Mouse (Mus musculus): ENCODE measurements at regions not wholly inside any gene's neighbourhood (a gene's known extent, or its start where the extent isn't known, plus 50 kb on each side); places are given as distances from the start of the nearest gene placed in this dataset.

- DNase-seq (no peak), ATAC-seq (no peak)
- no peak overlapping the region for H3K27ac ChIP-seq (ENCODE audit: low read depth, low read length)
- 28% methylated on average over 8 of the region's 8 CpGs for WGBS
- H3K4me1 ChIP-seq (ENCODE audit: insufficient read depth): no peaks in the 10 kb centered on the region
- no peaks in the 10 kb centered on the region for H3K27me3 ChIP-seq (ENCODE audit: insufficient read depth, low read length)
- no peak for TF ChIP-seq CTCF (IDR thresholded peaks at IDR 0.05; ENCODE audit: low read depth)
- no peak overlapping the region for H3K4me2 ChIP-seq (ENCODE audit: low read depth)
- no peaks in the 10 kb centered on the region for H3K9me3 ChIP-seq (ENCODE audit: low read length)
- no peak overlapping the region for H3K9ac ChIP-seq
- no peaks in the 10 kb centered on the region for H3K36me3 ChIP-seq (ENCODE audit: insufficient read depth)
- H3K4me3 ChIP-seq (ENCODE audit: low read depth, low read length): no peak overlapping the region
These were observed 271.2 kb upstream of the Ptbp2 start for GRCm38 (mm10) chr3:120055216-120056154.

GRCm38 (mm10) chr3:120047238-120047637 is 263.0 kb upstream of the Ptbp2 start:
- no peak overlapping the region for H3K4me3 ChIP-seq (ENCODE audit: low read depth, low read length)
- no peak overlapping the region for H3K9ac ChIP-seq
- TF ChIP-seq CTCF (IDR thresholded peaks at IDR 0.05; ENCODE audit: low read depth): no peak
- no peaks in the 10 kb centered on the region for H3K9me3 ChIP-seq (ENCODE audit: low read length)
- H3K4me2 ChIP-seq (ENCODE audit: low read depth): no peak overlapping the region
- no peak overlapping the region for H3K27ac ChIP-seq (ENCODE audit: low read depth, low read length)
- no peaks in the 10 kb centered on the region for H3K36me3 ChIP-seq (ENCODE audit: insufficient read depth)
- 99% methylated on average over 3 of the region's 3 CpGs for WGBS
- ATAC-seq (no peak), DNase-seq (no peak)
- no peaks in the 10 kb centered on the region for H3K4me1 ChIP-seq (ENCODE audit: insufficient read depth)
- H3K27me3 ChIP-seq (ENCODE audit: insufficient read depth, low read length): no peaks in the 10 kb centered on the region

GRCm38 (mm10) chr3:120037526-120037925 is 253.3 kb upstream of the Ptbp2 start:
- Histone ChIP-seq H3K4me2 (ENCODE audit: low read depth) (no peak overlapping the region), H3K9me3 (ENCODE audit: low read length) (no peaks in the 10 kb centered on the region), H3K27me3 (ENCODE audit: insufficient read depth, low read length) (no peaks in the 10 kb centered on the region), H3K36me3 (ENCODE audit: insufficient read depth) (no peaks in the 10 kb centered on the region), H3K4me3 (ENCODE audit: low read depth, low read length) (no peak overlapping the region), H3K27ac (ENCODE audit: low read depth, low read length) (no peak overlapping the region), H3K9ac (no peak overlapping the region), H3K4me1 (ENCODE audit: insufficient read depth) (no peaks in the 10 kb centered on the region)
- DNase-seq (no peak), ATAC-seq (no peak)
- WGBS: 93% methylated on average over 3 of the region's 3 CpGs
- TF ChIP-seq CTCF (IDR thresholded peaks at IDR 0.05; ENCODE audit: low read depth): no peak

GRCm38 (mm10) chr3:120019826-120020683 is 235.8 kb upstream of the Ptbp2 start:
- Histone ChIP-seq H3K4me1 (ENCODE audit: insufficient read depth) (no peaks in the 10 kb centered on the region; the same call in 1 of the 2 replicates), H3K4me3 (ENCODE audit: low read depth, low read length) (no peak overlapping the region), H3K27ac (ENCODE audit: low read depth, low read length) (peak overlapping the region; percentile 15; the same call in 1 of the 2 replicates), H3K9me3 (ENCODE audit: low read length) (no peaks in the 10 kb centered on the region), H3K27me3 (ENCODE audit: insufficient read depth, low read length) (no peaks in the 10 kb centered on the region), H3K9ac (no peak overlapping the region), H3K36me3 (ENCODE audit: insufficient read depth) (no peaks in the 10 kb centered on the region), H3K4me2 (ENCODE audit: low read depth) (peak overlapping the region; percentile 8; the same call in 1 of the 2 replicates)
- DNase-seq: peak; percentile 17
- TF ChIP-seq CTCF (IDR thresholded peaks at IDR 0.05; ENCODE audit: low read depth): no peak
- peak; percentile 61; the same call in 1 of the 2 replicates for ATAC-seq
- 33% methylated on average over 10 of the region's 10 CpGs for WGBS

- Histone ChIP-seq H3K4me1 (ENCODE audit: insufficient read depth) (peaks cover 5% of the 10 kb centered on the region; the same call in 1 of the 2 replicates), H3K4me3 (ENCODE audit: low read depth, low read length) (no peak overlapping the region), H3K9me3 (ENCODE audit: low read length) (no peaks in the 10 kb centered on the region), H3K36me3 (ENCODE audit: insufficient read depth) (no peaks in the 10 kb centered on the region), H3K9ac (no peak overlapping the region), H3K27me3 (ENCODE audit: insufficient read depth, low read length) (no peaks in the 10 kb centered on the region), H3K27ac (ENCODE audit: low read depth, low read length) (no peak overlapping the region), H3K4me2 (ENCODE audit: low read depth) (no peak overlapping the region)
- WGBS: 93% methylated on average over 7 of the region's 7 CpGs
- ATAC-seq (no peak), DNase-seq (no peak)
- no peak for TF ChIP-seq CTCF (IDR thresholded peaks at IDR 0.05; ENCODE audit: low read depth)
These were observed 231.1 kb upstream of the Ptbp2 start for GRCm38 (mm10) chr3:120015376-120015775.

- H3K36me3 ChIP-seq (ENCODE audit: insufficient read depth): no peaks in the 10 kb centered on the region
- no peaks in the 10 kb centered on the region for H3K27me3 ChIP-seq (ENCODE audit: insufficient read depth, low read length)
- H3K27ac ChIP-seq (ENCODE audit: low read depth, low read length): no peak overlapping the region
- no peak for DNase-seq
- H3K4me3 ChIP-seq (ENCODE audit: low read depth, low read length): no peak overlapping the region
- ATAC-seq: no peak
- no peak for TF ChIP-seq CTCF (IDR thresholded peaks at IDR 0.05; ENCODE audit: low read depth)
- H3K4me2 ChIP-seq (ENCODE audit: low read depth): peak overlapping the region; percentile 4; the same call in 1 of the 2 replicates
- H3K9me3 ChIP-seq (ENCODE audit: low read length): no peaks in the 10 kb centered on the region
- H3K9ac ChIP-seq: 0 out of 2 replicates have a peak overlapping the region, but pooled peaks have one; percentile 18
- H3K4me1 ChIP-seq (ENCODE audit: insufficient read depth): peaks cover 5% of the 10 kb centered on the region; the same call in 1 of the 2 replicates
- WGBS: 27% methylated on average over 3 of the region's 3 CpGs
These were observed 227.6 kb upstream of the Ptbp2 start for GRCm38 (mm10) chr3:120011861-120012260.
